14 mouse cellular contexts compared by ENCODE assay signal in the genomic region with DNA sequence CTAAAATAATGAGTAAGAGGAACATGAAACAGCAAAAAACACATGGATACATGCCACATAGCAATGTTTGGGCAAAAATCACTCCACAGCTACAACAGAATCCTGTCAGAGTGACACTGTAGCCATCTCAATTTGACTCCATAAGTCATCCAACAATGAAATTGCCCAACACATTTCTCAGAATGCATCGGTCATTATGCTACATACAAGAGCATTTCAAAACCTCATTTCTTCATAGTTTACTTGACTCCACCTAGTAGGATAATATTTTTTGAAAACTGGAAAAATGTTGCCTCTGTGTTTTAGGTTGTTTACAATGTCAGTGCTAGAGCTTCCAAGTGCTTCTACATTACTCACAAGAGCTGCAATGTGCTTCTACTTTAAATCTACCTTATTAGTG.
"Had no signal": no experiment of that assay in that cellular context is flagged by ENCODE, and none has a peak within 500 bp of the region (broad histone marks: within the 10 kb centered on the region; RNA-seq: fewer than 3 reads in every experiment).

No protein-coding gene starts in this region.

- H3K27ac ChIP-seq: limb, embryonic 10.5 days; liver, embryonic 15.5 days; midbrain, embryonic 10.5 days; neural tube, embryonic 15.5 days had no signal

- H3K4me3 ChIP-seq: kidney, embryonic 15.5 days; limb, embryonic 10.5 days; liver, embryonic 15.5 days; midbrain, embryonic 10.5 days; myocyte; neural tube, embryonic 15.5 days had no signal

- H3K9me3 ChIP-seq: kidney, embryonic 15.5 days; limb, embryonic 10.5 days; liver, embryonic 15.5 days; midbrain, embryonic 10.5 days; neural tube, embryonic 15.5 days had no signal

- H3K9ac ChIP-seq: kidney, embryonic 15.5 days; liver, embryonic 15.5 days; neural tube, embryonic 15.5 days had no signal

- H3K4me2 ChIP-seq: kidney, embryonic 15.5 days; liver, embryonic 11.5 days; liver, embryonic 15.5 days; neural tube, embryonic 15.5 days had no signal

- DNase-seq: kidney, adult 2 months; kidney, postnatal 14 days; lung, postnatal 14 days; midbrain, embryonic 14.5 days; right cerebral cortex, adult 18-20 months; right cerebral cortex, postnatal 25 days; thymus, postnatal 36 days had no signal

- H3K27me3 ChIP-seq: kidney, embryonic 15.5 days; liver, embryonic 15.5 days; neural tube, embryonic 15.5 days had no signal

- H3K36me3 ChIP-seq: kidney, embryonic 15.5 days; limb, embryonic 10.5 days; liver, embryonic 15.5 days; midbrain, embryonic 10.5 days; neural tube, embryonic 15.5 days had no signal
